Mouse (Mus musculus) intestine, postnatal 0 days (tissue): ENCODE measurements at regions not wholly inside any gene's neighbourhood (a gene's known extent, or its start where the extent isn't known, plus 50 kb on each side); places are given as distances from the start of the nearest gene placed in this dataset.

Experiments
- ATAC-seq: fragments of 200-750 bp; cut with Nextera tagmentation; 2 replicates; pipeline ENCODE4 v1.8.0; 2017; ENCODE audit warnings: mild to moderate bottlenecking, moderate TSS enrichment, moderate library complexity
- H3K27ac ChIP-seq: fragments of 300-500 bp; sonication (generic); 2 replicates; pipeline ENCODE4 v1.5.1; 2014; ENCODE audit warnings: mild to moderate bottlenecking, low read depth, low read length, moderate library complexity
- H3K27me3 ChIP-seq: fragments of 300-500 bp; sonication (generic); replicated peaks from 2 replicates; pipeline ENCODE4 v1.6.1; 2014; ENCODE audit warnings: low read length, mixed read lengths; ENCODE audit not compliant: control insufficient read depth, insufficient read depth
- H3K36me3 ChIP-seq: fragments of 300-500 bp; sonication (generic); 2 replicates; pipeline ENCODE4 v1.6.1; 2014; ENCODE audit warnings: mild to moderate bottlenecking, moderate library complexity; ENCODE audit not compliant: control insufficient read depth, insufficient read depth
- H3K4me1 ChIP-seq: fragments of 300-500 bp; sonication (generic); replicated peaks from 2 replicates; pipeline ENCODE4 v1.6.1; 2014; ENCODE audit warnings: antibody characterized with exemption, low read length, mixed read lengths; ENCODE audit not compliant: control insufficient read depth, insufficient read depth
- H3K4me2 ChIP-seq: fragments of 300-500 bp; sonication (generic); replicated peaks from 2 replicates; pipeline ENCODE4 v1.6.1; 2014; ENCODE audit warnings: low read depth, mild to moderate bottlenecking, moderate library complexity
- H3K4me3 ChIP-seq: fragments of 300-500 bp; sonication (generic); 2 replicates; pipeline ENCODE4 v1.5.1; 2014; ENCODE audit warnings: low read depth, low read length
- H3K9ac ChIP-seq: fragments of 300-500 bp; sonication (generic); 2 replicates; pipeline ENCODE4 v1.6.1; 2014; ENCODE audit warnings: mild to moderate bottlenecking, low read depth, low read length
- H3K9me3 ChIP-seq: fragments of 300-500 bp; sonication (generic); 2 replicates; pipeline ENCODE4 v1.6.1; 2016; ENCODE audit warnings: mixed run types; ENCODE audit not compliant: control insufficient read depth
- CTCF ChIP-seq: sonication (generic); IDR thresholded peaks from 2 replicates; pipeline ENCODE4 v1.5.1; 2016; ENCODE audit warnings: low read depth, mild to moderate bottlenecking, control low read depth, antibody characterized with exemption, moderate library complexity
- WGBS: fragments of 180-500 bp; shearing (Covaris S2); extraction: QIAGEN DNeasy Blood & Tissue Kit; methylation state at CpG from one replicate; pipeline ENCODE4 v1.1.7; 2014; 5-methylcytosine and 5-hydroxymethylcytosine counted together

DNA sequence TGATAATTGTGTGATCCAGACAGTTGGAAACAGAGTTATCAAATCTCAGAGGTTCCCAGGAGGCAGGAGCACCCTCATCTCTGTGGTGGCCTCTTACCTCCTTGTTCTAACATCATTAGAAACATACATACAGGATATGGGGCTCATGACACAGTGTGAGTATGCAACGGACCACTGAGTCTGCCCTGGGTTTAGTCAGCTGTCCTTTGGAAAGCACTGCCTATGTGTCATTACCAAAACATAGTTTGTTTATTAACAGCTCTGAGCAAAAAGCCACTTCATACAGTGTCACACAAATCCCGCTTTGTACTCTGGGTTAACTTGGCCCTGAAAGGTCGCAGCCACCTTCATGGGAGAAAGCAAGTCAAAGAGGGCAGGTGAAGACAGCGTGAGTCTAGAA lies 139.5 kb upstream of the Sox2 start:
- 82% methylated on average over 4 of the region's 4 CpGs for WGBS
- H3K9me3 ChIP-seq = no peaks in the 10 kb centered on the region
- TF ChIP-seq CTCF = no peak

DNA sequence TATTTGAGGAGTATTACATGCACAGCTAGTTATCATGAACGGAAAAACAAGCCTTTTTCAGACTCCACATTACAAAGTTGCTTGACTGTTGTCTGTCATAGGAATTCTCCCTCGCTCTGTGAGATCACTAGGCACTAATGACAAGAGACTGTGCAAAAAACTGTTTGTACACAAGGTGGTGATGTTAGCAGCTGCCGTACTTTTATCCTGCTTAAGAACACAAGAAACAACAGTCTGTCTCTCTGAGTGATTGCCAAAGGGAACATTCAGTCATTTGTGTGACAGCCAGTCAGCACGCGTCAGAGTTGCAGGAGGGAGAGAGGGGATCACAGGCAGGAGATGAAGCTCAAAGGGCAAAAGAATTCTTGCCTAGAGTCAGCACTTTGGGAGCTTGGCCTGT lies 141.0 kb upstream of the Sox2 start:
- Histone ChIP-seq H3K36me3 (no peaks in the 10 kb centered on the region), H3K27ac (no peak overlapping the region), H3K9me3 (no peaks in the 10 kb centered on the region), H3K4me3 (no peak overlapping the region), H3K4me1 (no peaks in the 10 kb centered on the region; the same call in 1 of the 2 replicates), H3K9ac (no peak overlapping the region), H3K27me3 (no peaks in the 10 kb centered on the region), H3K4me2 (no peak overlapping the region)
- no peak for ATAC-seq
- 64% methylated on average over 5 of the region's 5 CpGs for WGBS
- TF ChIP-seq CTCF = no peak

More for the DNA sequence above, 139.5 kb upstream of the Sox2 start:
- no peak overlapping the region for H3K4me3 ChIP-seq
- no peak for ATAC-seq
- no peaks in the 10 kb centered on the region for H3K36me3 ChIP-seq
- H3K4me2 ChIP-seq = no peak overlapping the region
- H3K27me3 ChIP-seq = no peaks in the 10 kb centered on the region
- no peak overlapping the region for H3K9ac ChIP-seq
- H3K4me1 ChIP-seq = no peaks in the 10 kb centered on the region; the same call in 1 of the 2 replicates
- H3K27ac ChIP-seq = no peak overlapping the region

DNA sequence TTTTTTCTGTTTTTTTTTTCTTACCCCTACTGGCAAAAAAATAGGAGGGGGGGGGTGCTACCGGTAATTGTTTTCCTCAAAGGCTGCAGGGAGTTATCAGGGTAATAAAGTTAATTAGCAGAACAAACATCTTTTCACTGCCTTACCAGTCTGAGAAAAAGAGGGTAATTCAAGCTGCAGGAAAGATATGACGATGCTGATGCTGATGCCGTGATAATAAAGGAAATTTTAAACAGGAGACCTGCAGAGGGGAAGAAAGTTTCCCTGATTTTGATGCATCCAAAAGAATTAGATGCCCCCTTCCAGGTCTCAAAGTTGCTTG lies 145.7 kb upstream of the Sox2 start:
- Histone ChIP-seq H3K9me3 (no peaks in the 10 kb centered on the region), H3K4me1 (no peaks in the 10 kb centered on the region), H3K4me2 (no peak overlapping the region), H3K27me3 (no peaks in the 10 kb centered on the region), H3K36me3 (no peaks in the 10 kb centered on the region), H3K9ac (no peak overlapping the region), H3K27ac (no peak overlapping the region), H3K4me3 (no peak overlapping the region)
- WGBS = 27% methylated on average over 3 of the region's 3 CpGs
- no peak for TF ChIP-seq CTCF
- ATAC-seq = no peak

DNA sequence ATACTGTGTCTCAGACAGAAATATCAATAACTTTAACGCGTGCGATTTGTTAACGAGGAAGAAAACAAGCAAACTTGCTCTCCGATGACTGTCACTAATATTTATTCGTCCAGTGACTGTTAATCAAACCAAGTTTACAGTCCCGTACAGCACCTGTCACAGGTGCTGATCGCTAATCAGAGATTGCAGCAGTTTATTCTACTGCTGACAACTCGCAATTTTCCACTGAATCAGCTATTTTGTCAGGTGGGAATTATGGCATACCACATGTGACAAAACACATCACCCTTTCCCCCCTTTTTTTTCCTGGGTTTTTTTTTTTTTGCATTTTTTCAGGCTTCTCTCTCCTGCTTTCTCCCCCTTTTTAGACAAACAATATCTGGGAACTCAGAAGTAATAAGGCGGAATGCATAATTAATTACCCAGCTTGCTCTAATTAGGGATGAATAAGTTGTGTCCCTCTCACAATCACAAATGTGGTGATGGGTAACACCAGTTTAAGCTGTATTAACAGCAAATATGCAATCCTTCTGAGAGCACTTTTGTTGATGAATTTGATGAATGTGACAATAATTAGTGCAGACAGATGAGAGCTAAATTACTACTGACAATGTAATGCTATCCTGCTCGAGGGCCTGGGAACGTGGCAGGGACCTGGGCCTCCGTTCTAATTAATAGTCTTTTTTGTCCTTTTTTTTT lies 146.2 kb upstream of the Sox2 start:
- Histone ChIP-seq H3K9me3 (no peaks in the 10 kb centered on the region), H3K4me3 (no peak overlapping the region), H3K36me3 (no peaks in the 10 kb centered on the region), H3K27ac (no peak overlapping the region), H3K9ac (no peak overlapping the region), H3K4me2 (no peak overlapping the region), H3K27me3 (no peaks in the 10 kb centered on the region), H3K4me1 (no peaks in the 10 kb centered on the region)
- TF ChIP-seq CTCF = no peak
- WGBS = 58% methylated on average over 13 of the region's 13 CpGs
- ATAC-seq = no peak

DNA sequence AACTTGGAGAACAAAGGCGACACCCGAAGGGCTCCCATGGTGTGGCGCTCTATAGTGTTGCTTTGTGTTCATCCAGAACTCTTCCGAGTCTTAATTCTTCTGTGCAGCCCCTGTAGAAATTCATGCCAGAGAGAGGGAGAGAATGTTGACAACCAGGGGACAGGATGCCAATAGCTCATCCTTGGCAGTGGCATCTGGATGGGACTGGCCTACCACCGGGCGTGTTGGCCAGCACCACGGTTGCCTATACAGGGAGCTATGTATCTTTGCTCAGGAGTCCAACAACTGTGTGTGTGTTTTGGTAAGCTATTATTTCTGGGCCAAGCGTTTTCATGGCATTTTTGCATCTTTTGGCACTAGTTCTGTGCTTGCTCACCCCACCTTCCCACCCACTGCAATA lies 153.4 kb upstream of the Sox2 start:
- Histone ChIP-seq H3K4me2 (no peak overlapping the region), H3K27me3 (no peaks in the 10 kb centered on the region), H3K9ac (no peak overlapping the region), H3K9me3 (no peaks in the 10 kb centered on the region), H3K36me3 (no peaks in the 10 kb centered on the region), H3K4me1 (no peaks in the 10 kb centered on the region), H3K4me3 (no peak overlapping the region), H3K27ac (no peak overlapping the region)
- WGBS = 89% methylated on average over 8 of the region's 8 CpGs
- 0 out of 2 replicates have a peak, but pooled peaks have one; percentile 3 for TF ChIP-seq CTCF
- no peak for ATAC-seq

DNA sequence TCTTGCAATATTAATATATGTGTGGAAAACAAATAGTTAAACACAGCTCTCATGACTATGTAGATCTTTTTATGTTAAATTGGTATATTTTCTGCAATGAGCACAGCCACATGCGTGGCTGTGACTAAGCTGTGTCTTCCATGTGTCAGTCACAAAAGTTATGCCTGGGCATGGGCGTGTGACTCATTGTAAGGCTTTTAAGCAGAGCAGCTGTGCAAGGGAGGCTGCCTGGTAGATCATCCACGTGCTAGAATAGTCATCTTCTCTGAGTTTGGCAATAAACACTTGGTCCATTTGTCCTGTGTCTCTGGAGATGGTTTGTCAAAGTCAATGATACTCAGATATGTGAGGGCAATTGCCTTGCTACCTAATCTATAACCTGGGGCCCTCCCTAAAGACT lies 154.6 kb upstream of the Sox2 start:
- no peak for ATAC-seq
- Histone ChIP-seq H3K4me3 (no peak overlapping the region), H3K4me1 (no peaks in the 10 kb centered on the region), H3K36me3 (no peaks in the 10 kb centered on the region), H3K4me2 (no peak overlapping the region), H3K27ac (no peak overlapping the region), H3K9me3 (no peaks in the 10 kb centered on the region), H3K9ac (no peak overlapping the region), H3K27me3 (no peaks in the 10 kb centered on the region)
- no peak for TF ChIP-seq CTCF
- WGBS = 47% methylated on average over 3 of the region's 3 CpGs

DNA sequence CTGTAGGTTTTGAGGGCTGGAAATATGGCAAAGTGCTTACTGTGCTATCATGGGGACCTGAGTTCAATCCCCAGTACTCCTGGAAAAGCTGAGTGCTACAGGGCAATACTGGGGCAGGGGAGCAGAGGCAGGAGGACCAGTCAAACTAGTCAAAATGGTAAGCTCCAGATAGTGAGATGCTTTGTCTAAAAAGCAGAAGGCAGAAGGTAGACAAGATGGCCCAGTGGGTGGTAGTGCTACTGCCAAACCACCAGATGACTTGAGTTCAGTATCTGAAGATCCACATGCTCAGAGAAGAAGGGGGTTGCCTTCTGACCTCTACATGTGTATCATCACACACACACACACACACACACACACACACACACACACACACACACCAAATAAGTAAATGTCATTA lies 156.3 kb upstream of the Sox2 start:
- H3K9me3 ChIP-seq = no peaks in the 10 kb centered on the region
- no peak overlapping the region for H3K4me2 ChIP-seq
- H3K27ac ChIP-seq = no peak overlapping the region
- ATAC-seq = no peak
- no peak for TF ChIP-seq CTCF
- H3K36me3 ChIP-seq = no peaks in the 10 kb centered on the region
- H3K4me3 ChIP-seq = no peak overlapping the region
- H3K27me3 ChIP-seq = no peaks in the 10 kb centered on the region
- no peak overlapping the region for H3K9ac ChIP-seq
- H3K4me1 ChIP-seq = no peaks in the 10 kb centered on the region
